Mouse (Mus musculus) urinary bladder, postnatal 4 days (tissue): ENCODE data around the gene Itpr1.

Experiments
- DNase-seq, 2 experiments: peaks; one replicate each; pipeline ENCODE4 v3.0.0; 2021 to 2022; ENCODE audit warnings: low spot score in 2 of 2

Itpr1 gene

GRCm38 (mm10) chr6:108212881-108213295 is at the start of gene Itpr1:
Gene Itpr1 (plus strand): TSS chr6:108213096.
- DNase-seq, result peak; percentile 97

- no peak for DNase-seq
These were observed 48.0 kb upstream of the Itpr1 start for GRCm38 (mm10) chr6:108164935-108165334.

- no peak for DNase-seq
These were observed 47.3 kb upstream of the Itpr1 start for GRCm38 (mm10) chr6:108165598-108165997.

GRCm38 (mm10) chr6:108167946-108168680 is 44.8 kb upstream of the Itpr1 start:
- no peak for DNase-seq

- DNase-seq, result no peak
These were observed 44.2 kb upstream of the Itpr1 start for GRCm38 (mm10) chr6:108168723-108169122.

- DNase-seq, result no peak
These were observed 43.4 kb upstream of the Itpr1 start for GRCm38 (mm10) chr6:108169466-108169865.

GRCm38 (mm10) chr6:108172219-108172618 is 40.7 kb upstream of the Itpr1 start:
- DNase-seq, result no peak

GRCm38 (mm10) chr6:108174181-108174580 is 38.7 kb upstream of the Itpr1 start:
- no peak for DNase-seq

- DNase-seq, result no peak
These were observed 33.8 kb upstream of the Itpr1 start for GRCm38 (mm10) chr6:108179087-108179486.

- peak; percentile 82 to 95 for DNase-seq
These were observed 27.8 kb upstream of the Itpr1 start, which contains the start of gene Sumf1 for GRCm38 (mm10) chr6:108184847-108185684. Gene Sumf1 (minus strand): TSS chr6:108185582.

GRCm38 (mm10) chr6:108185685-108186009 is 27.2 kb upstream of the Itpr1 start:
- no peak for DNase-seq

- no peak for DNase-seq
These were observed 22.2 kb upstream of the Itpr1 start for GRCm38 (mm10) chr6:108190690-108191089.

- DNase-seq, result no peak
These were observed 20.3 kb upstream of the Itpr1 start for GRCm38 (mm10) chr6:108192632-108193031.

GRCm38 (mm10) chr6:108196665-108197064 is 16.2 kb upstream of the Itpr1 start:
- DNase-seq, result no peak

GRCm38 (mm10) chr6:108197117-108197516 is 15.8 kb upstream of the Itpr1 start:
- no peak for DNase-seq

GRCm38 (mm10) chr6:108198286-108198685 is 14.6 kb upstream of the Itpr1 start:
- no peak for DNase-seq

GRCm38 (mm10) chr6:108204322-108204721 is 8.6 kb upstream of the Itpr1 start:
- no peak for DNase-seq

- DNase-seq, result no peak
These were observed 6.8 kb upstream of the Itpr1 start for GRCm38 (mm10) chr6:108206145-108206544.

GRCm38 (mm10) chr6:108206914-108207566 is 5.9 kb upstream of the Itpr1 start:
- DNase-seq, result no peak

GRCm38 (mm10) chr6:108211896-108212880 is 708 bp upstream of the Itpr1 start:
- DNase-seq, result no peak
